Mouse (Mus musculus) hindbrain, embryonic 15.5 days (tissue): Measurements from ENCODE around the gene Agps. TPM values are rescaled to one million over a fixed set of nuclear protein-coding genes. Genes with fewer than 3 reads are reported as not detected.

Source experiments
- ATAC-seq: fragments of 200-750 bp; cut with Nextera tagmentation; 2 replicates; pipeline ENCODE4 v1.8.0; 2017; ENCODE audit warnings: low read depth, moderate number of reproducible peaks, moderate TSS enrichment; ENCODE audit not compliant: low FRiP score
- H3K27ac ChIP-seq: fragments of 300-500 bp; sonication (generic); replicated peaks from 2 replicates; pipeline ENCODE4 v1.5.1; 2015; ENCODE audit warnings: mild to moderate bottlenecking, inconsistent platforms
- H3K27me3 ChIP-seq: fragments of 300-500 bp; sonication (generic); 2 replicates; pipeline ENCODE4 v1.6.1; 2015; ENCODE audit warnings: control low read depth, inconsistent platforms
- H3K36me3 ChIP-seq: fragments of 300-500 bp; sonication (generic); 2 replicates; pipeline ENCODE4 v1.6.1; 2015; ENCODE audit warnings: control low read depth, inconsistent platforms
- H3K4me1 ChIP-seq: fragments of 300-500 bp; sonication (generic); replicated peaks from 2 replicates; pipeline ENCODE4 v1.6.1; 2015; ENCODE audit warnings: control low read depth, inconsistent platforms
- H3K4me2 ChIP-seq: fragments of 300-500 bp; sonication (generic); 2 replicates; pipeline ENCODE4 v1.6.1; 2015; ENCODE audit warnings: moderate library complexity, mild to moderate bottlenecking, inconsistent platforms
- H3K4me3 ChIP-seq: fragments of 300-500 bp; sonication (generic); 2 replicates; pipeline ENCODE4 v1.5.1; 2015; ENCODE audit warnings: mild to moderate bottlenecking, inconsistent platforms
- H3K9ac ChIP-seq: fragments of 300-500 bp; sonication (generic); 2 replicates; pipeline ENCODE4 v1.6.1; 2015; ENCODE audit warnings: inconsistent platforms
- H3K9me3 ChIP-seq: fragments of 300-500 bp; sonication (generic); 2 replicates; pipeline ENCODE4 v1.6.1; 2016; ENCODE audit warnings: control low read depth, inconsistent platforms
- WGBS: fragments of 180-500 bp; shearing (Covaris S2); methylation state at CpG from one replicate; pipeline ENCODE4 v1.1.7; 2015; 5-methylcytosine and 5-hydroxymethylcytosine counted together
- polyA plus RNA-seq: library from polyadenylated mRNA; unstranded; fragments of >200 nt; fragmentation: Nextera tagmentation; extraction: Ambion mirVana; gene quantifications from 2 replicates; pipeline ENCODE4 v1.2.1, GENCODE M21; 2015

Agps gene
- polyA plus RNA-seq, 1 experiment from 2014 or later, result 28.0 TPM

- H3K27ac ChIP-seq, result no peak overlapping the region
- H3K9me3 ChIP-seq, result no peaks in the 10 kb centered on the region
- H3K4me1 ChIP-seq, result no peaks in the 10 kb centered on the region
- H3K27me3 ChIP-seq, result no peaks in the 10 kb centered on the region
- WGBS, result 83% methylated on average over 13 of the region's 13 CpGs
- H3K4me3 ChIP-seq, result no peak overlapping the region
- no peaks in the 10 kb centered on the region for H3K36me3 ChIP-seq
- H3K9ac ChIP-seq, result no peak overlapping the region
- no peak overlapping the region for H3K4me2 ChIP-seq
- ATAC-seq, result no peak
Observed at GRCm38 (mm10) chr2:75814880-75815279, 17.1 kb upstream of the Agps start.

GRCm38 (mm10) chr2:75815521-75815920 is 16.5 kb upstream of the Agps start:
- Histone ChIP-seq H3K9ac (no peak overlapping the region), H3K4me1 (no peaks in the 10 kb centered on the region), H3K9me3 (no peaks in the 10 kb centered on the region), H3K27me3 (no peaks in the 10 kb centered on the region), H3K36me3 (no peaks in the 10 kb centered on the region), H3K27ac (no peak overlapping the region), H3K4me2 (no peak overlapping the region), H3K4me3 (no peak overlapping the region)
- WGBS, result 77% methylated on average over 8 of the region's 8 CpGs
- no peak for ATAC-seq

- no peak overlapping the region for H3K4me3 ChIP-seq
- H3K9ac ChIP-seq, result no peak overlapping the region
- H3K4me2 ChIP-seq, result no peak overlapping the region
- no peaks in the 10 kb centered on the region for H3K27me3 ChIP-seq
- H3K9me3 ChIP-seq, result no peaks in the 10 kb centered on the region
- no peaks in the 10 kb centered on the region for H3K4me1 ChIP-seq
- 77% methylated on average over 6 of the region's 6 CpGs for WGBS
- no peaks in the 10 kb centered on the region for H3K36me3 ChIP-seq
- no peak overlapping the region for H3K27ac ChIP-seq
- no peak for ATAC-seq
Observed at GRCm38 (mm10) chr2:75816673-75817072, 15.3 kb upstream of the Agps start.

DNA sequence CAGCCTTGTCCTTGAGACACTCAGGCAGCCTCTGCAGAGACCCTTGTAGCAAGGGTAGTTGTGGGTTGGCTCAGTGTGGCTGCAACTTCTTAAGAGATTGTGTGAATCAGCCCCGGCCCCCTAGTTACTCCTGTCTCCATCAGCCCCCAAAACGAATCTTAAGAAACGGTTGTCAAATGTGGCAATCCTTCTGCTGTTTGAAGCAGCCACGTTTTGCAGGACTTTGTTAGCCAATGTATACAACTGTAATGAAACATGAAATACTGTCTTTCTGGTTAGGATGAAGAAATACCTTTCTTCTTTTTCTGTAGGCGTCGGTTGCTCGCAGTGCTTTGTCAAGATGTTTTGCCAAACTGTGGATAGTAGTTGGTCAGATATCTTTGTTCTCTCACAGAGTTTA is 13.3 kb upstream of the Agps start:
- Histone ChIP-seq H3K4me1 (no peaks in the 10 kb centered on the region), H3K36me3 (no peaks in the 10 kb centered on the region), H3K4me2 (no peak overlapping the region), H3K9me3 (no peaks in the 10 kb centered on the region), H3K9ac (no peak overlapping the region), H3K27ac (no peak overlapping the region), H3K4me3 (no peak overlapping the region), H3K27me3 (no peaks in the 10 kb centered on the region)
- ATAC-seq, result no peak
- WGBS, result 83% methylated on average over 7 of the region's 7 CpGs

DNA sequence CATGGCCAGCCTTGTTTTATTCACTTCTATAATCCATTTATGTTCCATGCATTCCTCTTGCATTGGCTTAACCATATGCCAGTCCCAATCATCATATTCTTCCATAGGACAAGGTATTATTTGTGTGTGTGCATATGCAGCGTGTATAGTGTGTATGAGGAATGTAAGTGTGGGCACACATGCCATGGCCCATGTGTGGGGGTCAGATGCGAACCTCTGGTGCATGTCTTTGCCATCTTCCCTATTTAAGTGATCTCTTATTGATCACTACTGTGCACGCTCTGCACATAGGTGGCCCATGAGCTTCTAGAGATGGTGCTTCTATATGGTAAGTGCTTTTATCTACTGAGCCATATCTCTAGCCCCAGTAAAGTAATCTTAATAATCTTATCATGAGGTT is 12.2 kb upstream of the Agps start:
- H3K27me3 ChIP-seq, result no peaks in the 10 kb centered on the region
- no peaks in the 10 kb centered on the region for H3K9me3 ChIP-seq
- H3K4me2 ChIP-seq, result no peak overlapping the region
- no peak for ATAC-seq
- WGBS, result 92% methylated on average over 3 of the region's 3 CpGs
- H3K27ac ChIP-seq, result no peak overlapping the region
- H3K4me3 ChIP-seq, result no peak overlapping the region
- H3K9ac ChIP-seq, result no peak overlapping the region
- no peaks in the 10 kb centered on the region for H3K4me1 ChIP-seq
- H3K36me3 ChIP-seq, result no peaks in the 10 kb centered on the region

DNA sequence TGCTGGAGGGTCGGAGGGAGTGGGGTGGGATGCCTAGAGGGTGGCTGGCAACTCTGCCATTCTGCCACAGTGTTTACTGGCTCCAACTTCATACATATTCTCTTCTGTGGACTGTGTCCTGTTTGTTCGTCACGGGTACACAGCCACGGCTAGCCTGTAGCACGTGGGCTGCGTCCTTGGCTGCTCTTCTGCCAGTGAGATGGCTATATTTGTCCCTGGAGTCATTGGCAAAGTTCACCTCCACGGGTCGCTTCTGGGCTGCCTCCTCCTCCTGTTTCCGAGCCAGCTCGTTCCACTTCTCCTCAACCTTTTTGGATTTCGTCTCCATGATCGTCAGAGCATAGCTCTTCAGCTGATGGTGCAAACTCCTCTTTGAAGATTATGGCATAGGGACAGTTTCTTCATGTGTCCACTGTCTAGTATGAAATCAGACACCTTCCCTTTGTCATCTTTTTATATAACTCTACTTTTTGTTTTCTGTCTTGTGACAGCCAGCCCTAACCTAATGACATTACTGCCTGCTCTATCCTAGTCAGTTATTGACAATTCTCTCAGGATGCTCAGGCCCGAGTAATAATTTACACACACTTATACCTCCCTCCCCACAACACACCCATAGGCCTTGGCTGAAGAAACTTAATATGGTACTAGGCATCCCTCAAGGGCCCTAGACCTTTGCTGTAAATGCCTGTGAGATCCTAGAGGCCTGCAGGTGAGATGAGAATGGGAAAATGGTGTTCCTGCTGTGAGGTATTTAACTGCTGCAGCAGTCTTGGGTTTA is 9.8 kb upstream of the Agps start:
- Histone ChIP-seq H3K27me3 (no peaks in the 10 kb centered on the region), H3K9ac (no peak overlapping the region), H3K9me3 (no peaks in the 10 kb centered on the region), H3K4me3 (no peak overlapping the region), H3K27ac (no peak overlapping the region), H3K4me1 (no peaks in the 10 kb centered on the region), H3K4me2 (no peak overlapping the region), H3K36me3 (no peaks in the 10 kb centered on the region)
- WGBS, result 92% methylated on average over 13 of the region's 13 CpGs
- no peak for ATAC-seq

- ATAC-seq, result no peak
- Histone ChIP-seq H3K9me3 (no peaks in the 10 kb centered on the region), H3K27ac (no peak overlapping the region), H3K4me3 (no peak overlapping the region), H3K27me3 (no peaks in the 10 kb centered on the region), H3K9ac (no peak overlapping the region), H3K36me3 (no peaks in the 10 kb centered on the region), H3K4me1 (no peaks in the 10 kb centered on the region), H3K4me2 (no peak overlapping the region)
- WGBS, result 58% methylated on average over 7 of the region's 7 CpGs
Observed at GRCm38 (mm10) chr2:75823736-75824135, 8.2 kb upstream of the Agps start.

GRCm38 (mm10) chr2:75824144-75824543 is 7.8 kb upstream of the Agps start:
- no peak overlapping the region for H3K4me2 ChIP-seq
- WGBS, result 33% methylated on average over 6 of the region's 6 CpGs
- ATAC-seq, result no peak
- H3K27ac ChIP-seq, result no peak overlapping the region
- H3K4me1 ChIP-seq, result no peaks in the 10 kb centered on the region
- no peaks in the 10 kb centered on the region for H3K36me3 ChIP-seq
- H3K9ac ChIP-seq, result no peak overlapping the region
- H3K4me3 ChIP-seq, result no peak overlapping the region
- no peaks in the 10 kb centered on the region for H3K9me3 ChIP-seq
- no peaks in the 10 kb centered on the region for H3K27me3 ChIP-seq

GRCm38 (mm10) chr2:75824846-75825245 is 7.1 kb upstream of the Agps start:
- no peaks in the 10 kb centered on the region for H3K36me3 ChIP-seq
- no peaks in the 10 kb centered on the region for H3K9me3 ChIP-seq
- H3K4me2 ChIP-seq, result no peak overlapping the region
- H3K4me1 ChIP-seq, result no peaks in the 10 kb centered on the region
- ATAC-seq, result no peak
- no peak overlapping the region for H3K27ac ChIP-seq
- no peak overlapping the region for H3K9ac ChIP-seq
- H3K27me3 ChIP-seq, result no peaks in the 10 kb centered on the region
- H3K4me3 ChIP-seq, result no peak overlapping the region
- 22% methylated on average over 3 of the region's 3 CpGs for WGBS

- Histone ChIP-seq H3K4me2 (no peak overlapping the region), H3K4me1 (no peaks in the 10 kb centered on the region), H3K9ac (no peak overlapping the region), H3K36me3 (no peaks in the 10 kb centered on the region), H3K4me3 (no peak overlapping the region), H3K27ac (no peak overlapping the region), H3K27me3 (no peaks in the 10 kb centered on the region), H3K9me3 (no peaks in the 10 kb centered on the region)
- 60% methylated on average over 1 of the region's 1 CpGs for WGBS
- ATAC-seq, result no peak
Observed at GRCm38 (mm10) chr2:75825603-75826002, 6.4 kb upstream of the Agps start.

DNA sequence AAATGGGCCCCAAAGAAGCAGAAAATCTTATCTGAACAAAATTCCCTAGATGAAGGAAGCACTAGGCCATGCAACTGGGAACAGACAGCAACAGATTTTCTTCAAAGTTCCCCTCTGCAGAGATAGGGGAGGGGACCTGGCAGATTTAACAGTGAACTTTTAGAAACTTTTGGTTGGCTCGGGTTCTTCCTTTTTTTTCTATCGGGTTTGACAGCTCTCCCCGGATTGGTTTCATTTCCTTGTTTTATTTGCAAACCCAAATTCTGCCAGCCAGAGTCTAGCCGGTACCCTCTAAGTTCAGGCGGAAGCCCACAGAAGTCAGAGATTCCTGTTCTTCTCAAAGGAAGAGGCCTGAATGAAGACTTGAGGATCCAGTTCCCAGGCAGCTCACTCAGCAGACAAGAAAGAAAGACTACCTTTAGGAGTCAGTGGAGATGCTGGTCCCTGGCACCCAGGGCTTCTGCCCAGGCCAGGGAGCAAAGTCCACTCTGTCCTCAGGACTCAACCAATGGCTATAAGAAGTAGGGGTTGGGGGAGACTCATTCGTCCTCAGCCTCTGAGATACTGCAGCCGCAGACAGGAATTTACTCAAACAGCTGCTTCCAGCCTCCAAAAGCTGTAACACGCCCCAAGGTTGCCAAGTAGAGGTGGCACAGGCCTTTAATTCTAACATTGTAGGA is 2.9 kb upstream of the Agps start:
- no peak overlapping the region for H3K4me2 ChIP-seq
- no peaks in the 10 kb centered on the region for H3K9me3 ChIP-seq
- H3K27ac ChIP-seq, result no peak overlapping the region
- no peak overlapping the region for H3K9ac ChIP-seq
- H3K27me3 ChIP-seq, result no peaks in the 10 kb centered on the region
- no peak for ATAC-seq
- H3K36me3 ChIP-seq, result no peaks in the 10 kb centered on the region
- H3K4me3 ChIP-seq, result no peak overlapping the region
- H3K4me1 ChIP-seq, result peaks cover 14% of the 10 kb centered on the region
- 87% methylated on average over 8 of the region's 8 CpGs for WGBS

GRCm38 (mm10) chr2:75830233-75830632 is 1.7 kb upstream of the Agps start:
- 93% methylated on average over 7 of the region's 7 CpGs for WGBS
- no peak overlapping the region for H3K4me2 ChIP-seq

More at GRCm38 (mm10) chr2:75830233-75830632, 1.7 kb upstream of the Agps start:
- no peak for ATAC-seq
- Histone ChIP-seq H3K9me3 (no peaks in the 10 kb centered on the region), H3K36me3 (no peaks in the 10 kb centered on the region), H3K4me1 (peaks cover 16% of the 10 kb centered on the region), H3K4me3 (no peak overlapping the region), H3K27ac (no peak overlapping the region), H3K9ac (no peak overlapping the region), H3K27me3 (no peaks in the 10 kb centered on the region)
